In genomic region chr8:119635378-119635777, GRCm38 (mm10) we compare ENCODE assay signal across 8 mouse cellular contexts. TPM values are rescaled to one million over a fixed set of nuclear protein-coding genes. Genes with fewer than 3 reads are reported as not detected.
DNase-seq lines count a peak whose midpoint lies in the region; ATAC-seq lines count a peak whose summit lies in the region.
"Had no signal": no experiment of that assay in that cellular context is flagged by ENCODE, and none has a peak within 500 bp of the region (broad histone marks: within the 10 kb centered on the region; RNA-seq: fewer than 3 reads in every experiment).

Kcng4 (minus strand) TSS chr8:119635680.

- DNase-seq in left cerebral cortex, postnatal 4 days = peak; percentile 60
- DNase-seq in left cerebral cortex, adult 18-20 months (ENCODE audit: low spot score in 2 of 2) = no peak
- no peak for DNase-seq in gastrocnemius, adult 18-20 months (ENCODE audit: low spot score)
- peak; percentile 40 to 48 for DNase-seq in heart, postnatal 10 days
- peak; percentile 16 for DNase-seq in lung, postnatal 14 days
- no peak for DNase-seq in right cerebral cortex, postnatal 14 days

- intact Hi-C loops in left cerebral cortex, postnatal 4 days (cut with DNase I) = no loop called here
- intact Hi-C loops in heart, postnatal 10 days (cut with DNase I) = no loop called here

- no peak for ATAC-seq in megakaryocyte-erythroid progenitor cell, adult 5-6 weeks (replicated peaks; ENCODE audit: low FRiP score, low TSS enrichment, poor library complexity, severe bottlenecking)

RNA-seq across cellular contexts. Expression of gene Kcng4, which starts in this region (rescaled TPM):
- total RNA-seq in left cerebral cortex, postnatal 4 days (2021) = not detected
- total RNA-seq in left cerebral cortex, adult 18-20 months (2021) = 1 to 10 TPM; 2.1 to 2.9 TPM
- 10 to 100 TPM; 11.4 to 11.8 TPM for total RNA-seq in gastrocnemius, adult 18-20 months (2021)
- total RNA-seq in heart, postnatal 10 days (2021) = under 1 TPM in 1 of 2 experiments, not detected in 1; 0.10 TPM
- not detected in 2 replicates for total RNA-seq in megakaryocyte-erythroid progenitor cell, adult 5-6 weeks (2014; fragmentation: Nextera tagmentation)
- not detected in 2 replicates for total RNA-seq in megakaryocyte-erythroid progenitor cell, adult 5-6 weeks (2017)
- total RNA-seq: megakaryocyte progenitor cell, adult 5-6 weeks had no signal

Comparison
In these comparisons a context has a peak if more than half of its experiments do, and no peak if none do; other contexts are left out.
1. Peak in DNase-seq in left cerebral cortex, postnatal 4 days; RNA of the gene not detected or under 1 TPM.
2. Peak in DNase-seq in heart, postnatal 10 days; RNA of the gene not detected or under 1 TPM.